Mouse (Mus musculus): ENCODE measurements around the gene Sart1.

DNA sequence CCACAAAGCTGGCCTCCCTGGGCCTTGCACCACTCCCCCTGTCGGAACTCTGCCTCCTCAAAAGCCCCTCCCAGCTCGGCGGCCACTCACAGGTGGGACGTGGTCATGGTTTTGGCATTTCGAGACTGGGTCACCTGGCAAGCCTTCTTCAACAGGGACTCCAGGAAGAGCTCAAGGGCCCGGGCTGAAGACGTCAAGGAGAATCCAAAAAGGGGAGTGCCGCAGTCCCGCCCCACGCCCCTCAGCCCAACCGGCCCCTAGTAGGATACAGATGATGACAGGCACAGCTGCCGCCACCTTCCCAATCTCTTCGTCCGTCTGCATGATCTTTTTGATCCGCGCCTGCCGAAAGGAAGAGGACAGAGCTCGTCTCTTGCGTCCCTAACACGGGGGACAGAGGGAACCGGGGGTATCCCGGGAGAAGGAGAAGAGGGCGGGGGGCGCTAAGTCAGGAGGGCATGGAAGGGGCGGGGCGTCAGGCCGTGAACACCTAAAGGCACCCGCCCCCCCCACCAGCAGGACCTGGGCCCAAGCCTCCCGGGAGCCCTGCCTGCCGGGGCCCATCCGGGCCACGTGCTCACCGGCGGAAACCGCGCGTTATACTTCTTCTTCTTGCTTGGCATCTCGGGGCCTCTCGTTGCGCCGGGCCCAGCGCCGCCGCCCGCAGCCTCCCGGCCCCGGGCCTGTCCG, 35.7 kb upstream of the Sart1 start:
- no peak for TF ChIP-seq EP300 (IDR thresholded peaks at IDR 0.05; ENCODE audit: low read length)
- TF ChIP-seq MAFK (IDR thresholded peaks at IDR 0.05; ENCODE audit: insufficient replicate concordance, low read length), result no peak
- TF ChIP-seq CTCF (conservative IDR thresholded peaks at IDR 0.05 in 1 of 2, IDR thresholded peaks at IDR 0.05 in 1 of 2; ENCODE audit: low read depth in 2 of 2, low read length in 2 of 2), result no peak
- TF ChIP-seq SIN3A (IDR thresholded peaks at IDR 0.05; ENCODE audit: low read length), result peak; percentile 47; the same call in 1 of the 2 replicates
- TF ChIP-seq USF2 (conservative IDR thresholded peaks at IDR 0.05; ENCODE audit: low read depth, low read length), result no peak
- TF ChIP-seq ZMIZ1 (IDR thresholded peaks at IDR 0.05; ENCODE audit: low read depth, low read length), result no peak
- TF ChIP-seq HCFC1 (IDR thresholded peaks at IDR 0.05; ENCODE audit: low read depth, low read length), result no peak
- TF ChIP-seq TBP (conservative IDR thresholded peaks at IDR 0.05; ENCODE audit: low read depth, low read length), result no peak
- 0 out of 2 replicates have a peak, but pooled peaks have one; percentile 22 for TF ChIP-seq MYC (IDR thresholded peaks at IDR 0.05; ENCODE audit: low read depth, low read length)
- no peak for TF ChIP-seq ETS1 (conservative IDR thresholded peaks at IDR 0.05; ENCODE audit: low read depth, low read length)
- TF ChIP-seq RCOR1 (conservative IDR thresholded peaks at IDR 0.05; ENCODE audit: low read depth, low read length), result no peak
